Mouse (Mus musculus): ENCODE results near the gene Mfsd2a.

The Mfsd2a gene

GRCm38 (mm10) chr4:122935466-122936099 is 25.4 kb downstream of the Mfsd2a start:
- DNase-seq (ENCODE audit: low spot score in 2 of 2): no peak

DNA sequence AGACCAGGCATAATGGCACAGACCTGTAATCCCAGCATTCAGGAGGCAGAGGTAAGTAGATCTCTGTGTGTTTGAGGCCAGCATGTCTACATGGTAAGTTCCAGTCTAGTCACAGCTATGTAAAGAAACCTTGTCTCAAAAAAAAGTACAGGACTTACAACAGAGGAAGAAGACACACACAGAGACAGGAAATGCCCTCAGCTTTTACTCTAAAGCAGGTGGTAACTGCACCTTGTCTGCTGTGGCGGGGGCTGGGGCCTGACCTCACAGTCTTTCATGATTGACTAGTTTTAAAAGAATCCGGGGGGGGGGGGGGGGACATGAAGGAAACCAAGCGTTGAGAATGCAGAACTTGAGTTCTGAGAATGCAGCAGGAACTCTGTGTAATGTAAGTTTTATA is 27.1 kb downstream of the Mfsd2a start:
- peak; percentile 86 to 88 for DNase-seq (ENCODE audit: low spot score in 2 of 2)

- DNase-seq (ENCODE audit: low spot score in 2 of 2): peak; percentile 64 to 67
Measured at GRCm38 (mm10) chr4:122933051-122933591, 27.9 kb downstream of the Mfsd2a start.

DNA sequence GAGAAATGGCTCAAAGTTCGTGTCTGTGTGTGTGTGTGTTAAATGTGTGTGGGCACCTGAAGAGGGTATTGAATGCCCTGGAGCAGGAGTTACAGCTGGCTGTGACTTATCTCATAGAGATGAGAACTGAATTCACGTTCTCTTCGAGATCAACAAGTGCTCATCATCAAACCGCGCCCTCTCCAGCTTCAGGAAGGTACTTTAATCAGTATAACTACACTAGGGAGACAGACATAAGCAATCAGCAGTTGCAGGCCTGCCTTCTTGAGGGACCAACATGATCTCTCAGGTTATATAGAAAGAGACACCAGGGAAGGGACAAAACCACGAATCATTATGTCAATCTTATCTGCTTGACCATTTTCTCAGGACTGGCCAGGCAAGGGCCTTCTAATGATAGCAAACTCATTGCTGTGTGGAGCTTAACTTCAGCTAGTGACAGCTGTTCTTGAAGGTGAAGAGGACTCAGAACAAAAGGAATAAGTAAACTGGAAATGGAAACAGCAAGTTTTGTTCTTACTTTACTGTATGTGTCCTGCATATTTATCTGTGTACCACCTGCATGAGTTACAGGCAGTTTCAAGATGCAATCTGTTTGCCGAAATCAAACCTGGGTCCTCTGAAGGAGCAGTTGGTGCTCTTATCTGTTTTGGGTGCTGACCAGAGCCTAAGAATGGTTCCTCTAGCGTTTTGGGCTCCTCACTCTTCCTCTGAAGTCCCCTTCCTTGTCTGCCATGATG is 28.6 kb downstream of the Mfsd2a start:
- DNase-seq (ENCODE audit: low spot score in 2 of 2): no peak

GRCm38 (mm10) chr4:122930939-122931590 is 29.9 kb downstream of the Mfsd2a start:
- DNase-seq (ENCODE audit: low spot score in 2 of 2): no peak

DNA sequence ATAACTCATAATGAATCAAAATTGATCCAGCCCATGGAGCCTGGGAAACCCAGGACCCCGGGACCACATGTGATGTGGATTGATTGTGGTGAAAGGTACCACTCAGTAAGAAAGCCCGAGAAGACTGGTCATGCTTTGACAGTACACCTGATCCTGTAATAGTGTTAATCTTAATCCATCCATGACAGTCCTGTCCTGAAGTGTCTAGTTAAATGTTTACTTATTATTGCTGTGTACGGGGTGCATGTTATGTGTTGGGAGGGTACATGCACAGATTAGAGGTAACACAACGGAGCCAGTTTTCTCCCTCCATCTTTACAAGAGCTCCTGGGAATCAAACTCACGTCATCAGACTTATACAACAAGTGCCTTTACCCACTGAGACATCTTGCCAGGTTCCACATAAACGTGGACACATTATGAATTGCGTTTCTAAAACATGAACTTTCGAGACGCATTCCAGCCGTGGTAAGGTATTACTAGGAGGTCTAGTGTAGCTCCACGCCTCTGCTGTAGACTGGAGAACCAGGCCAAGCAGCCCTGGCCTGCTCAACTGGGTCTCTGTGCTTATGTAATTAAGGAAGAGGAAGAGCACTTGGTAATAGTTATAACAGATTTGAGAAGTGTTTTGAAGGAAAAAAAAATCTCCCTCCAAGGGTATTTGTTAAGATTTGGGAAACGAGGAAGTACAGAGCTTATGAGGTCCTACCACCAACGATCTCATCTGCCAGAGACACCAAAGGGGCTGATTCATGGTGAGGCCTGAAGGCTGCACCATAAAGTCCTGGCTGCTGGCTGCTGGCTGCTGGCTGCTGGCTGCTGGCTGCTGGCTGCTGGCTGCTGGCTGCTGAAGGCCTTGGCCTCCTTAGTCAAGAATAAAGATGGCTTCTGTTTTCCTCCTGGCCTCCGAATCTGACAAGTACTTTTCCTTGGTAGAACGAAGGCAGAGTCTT is 37.3 kb downstream of the Mfsd2a start:
- DNase-seq (ENCODE audit: low spot score in 2 of 2): no peak

- DNase-seq (ENCODE audit: low spot score in 2 of 2): no peak
Measured at GRCm38 (mm10) chr4:122922841-122923240, 38.1 kb downstream of the Mfsd2a start.

GRCm38 (mm10) chr4:122915985-122916384 is 45.0 kb downstream of the Mfsd2a start:
- DNase-seq (ENCODE audit: low spot score in 2 of 2): no peak

- DNase-seq (ENCODE audit: low spot score in 2 of 2): no peak
Measured at GRCm38 (mm10) chr4:122914186-122914585, 46.8 kb downstream of the Mfsd2a start.

DNA sequence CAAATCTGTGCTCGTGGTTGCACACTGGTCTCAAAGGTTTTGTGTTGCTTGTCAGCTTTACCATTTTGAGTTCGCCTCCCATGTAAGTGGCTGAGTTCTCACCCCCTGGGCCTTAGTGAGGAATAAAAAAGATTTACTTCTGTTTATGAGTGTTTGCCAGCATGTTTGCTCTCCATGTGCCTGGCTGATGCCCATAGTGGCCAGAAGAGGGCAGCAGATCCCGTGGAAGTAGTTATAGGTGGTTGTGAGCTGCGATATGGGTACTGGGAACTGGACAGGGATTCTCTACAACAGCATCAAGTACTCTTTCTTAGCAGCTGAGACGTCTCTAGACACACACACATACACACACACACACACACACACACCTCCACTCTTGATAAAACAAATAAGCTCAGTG is 48.4 kb downstream of the Mfsd2a start:
- DNase-seq (ENCODE audit: low spot score in 2 of 2): no peak

- DNase-seq (ENCODE audit: low spot score in 2 of 2): peak in 1 of 2 experiments; percentile 17
Measured at GRCm38 (mm10) chr4:122910577-122910976, 50.4 kb downstream of the Mfsd2a start.

DNA sequence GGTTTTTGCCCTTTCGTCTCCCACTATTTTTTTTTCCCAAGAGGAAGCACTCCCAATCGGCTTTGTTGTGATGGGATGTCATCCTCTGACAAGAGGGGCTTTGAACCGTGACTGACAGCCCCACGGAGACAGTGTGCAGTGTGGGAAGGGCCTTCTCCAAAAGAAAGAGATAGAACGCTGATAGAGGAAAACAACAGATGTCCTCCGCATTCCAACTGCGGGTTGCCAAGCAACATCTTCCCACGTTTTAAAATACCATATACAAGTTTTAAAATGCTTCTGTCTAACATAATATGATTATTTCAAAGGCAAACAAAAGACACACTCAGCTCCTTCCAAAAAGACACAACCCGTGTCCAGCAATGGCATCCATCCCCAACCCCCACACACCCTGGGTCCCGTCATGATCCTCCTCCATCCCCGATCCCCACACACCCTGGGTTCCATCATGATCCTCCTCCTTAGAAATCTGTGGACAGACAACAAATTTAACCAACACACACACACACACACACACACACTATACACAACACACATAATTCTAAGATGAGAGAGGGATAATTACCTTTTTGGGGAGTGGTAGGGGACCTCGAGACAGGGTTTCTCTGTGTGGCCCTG is 51.3 kb downstream of the Mfsd2a start:
- no peak for DNase-seq (ENCODE audit: low spot score in 2 of 2)

GRCm38 (mm10) chr4:122905359-122905758 is 55.6 kb downstream of the Mfsd2a start:
- no peak for DNase-seq (ENCODE audit: low spot score in 2 of 2)

DNA sequence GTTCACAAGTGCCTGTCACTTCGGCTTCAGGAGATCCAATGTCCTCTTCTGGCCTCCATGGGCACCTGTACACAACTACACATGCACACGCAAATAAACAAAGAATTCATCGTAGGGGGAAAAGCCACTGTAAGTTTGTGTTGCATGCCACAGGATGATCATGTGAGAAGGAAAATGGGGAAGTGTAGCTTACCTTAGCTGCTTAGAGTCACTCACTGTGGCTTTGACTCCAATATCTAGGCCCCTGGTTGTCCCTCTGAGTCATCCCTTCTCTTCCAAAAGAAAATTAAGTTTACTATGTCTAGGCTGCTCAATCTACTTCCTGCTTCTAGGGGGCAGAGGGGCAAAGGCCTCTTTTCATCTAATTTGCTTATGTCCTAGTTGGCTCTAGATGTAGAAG is 57.3 kb downstream of the Mfsd2a start:
- DNase-seq (ENCODE audit: low spot score in 2 of 2): no peak

DNA sequence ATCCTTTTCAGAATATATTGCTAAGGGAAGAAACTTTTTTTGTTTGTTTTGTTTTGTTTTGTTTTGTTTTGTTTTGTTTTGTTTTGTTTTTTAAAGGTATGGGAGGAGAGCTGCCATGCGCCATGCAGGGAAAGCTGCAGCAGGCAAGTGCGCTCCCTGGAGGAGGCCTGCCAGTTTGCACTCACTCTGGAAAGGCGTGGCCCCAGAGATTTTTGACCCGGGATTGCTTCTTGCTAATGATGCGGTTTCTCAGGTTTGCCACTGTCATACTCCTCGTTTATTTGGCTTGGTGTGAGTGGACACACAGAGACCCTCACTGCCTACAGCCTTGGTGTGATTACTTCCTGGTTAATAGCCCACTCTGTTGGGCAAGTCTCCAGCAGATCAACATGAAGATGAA is 58.8 kb downstream of the Mfsd2a start:
- DNase-seq (ENCODE audit: low spot score in 2 of 2): no peak

DNA sequence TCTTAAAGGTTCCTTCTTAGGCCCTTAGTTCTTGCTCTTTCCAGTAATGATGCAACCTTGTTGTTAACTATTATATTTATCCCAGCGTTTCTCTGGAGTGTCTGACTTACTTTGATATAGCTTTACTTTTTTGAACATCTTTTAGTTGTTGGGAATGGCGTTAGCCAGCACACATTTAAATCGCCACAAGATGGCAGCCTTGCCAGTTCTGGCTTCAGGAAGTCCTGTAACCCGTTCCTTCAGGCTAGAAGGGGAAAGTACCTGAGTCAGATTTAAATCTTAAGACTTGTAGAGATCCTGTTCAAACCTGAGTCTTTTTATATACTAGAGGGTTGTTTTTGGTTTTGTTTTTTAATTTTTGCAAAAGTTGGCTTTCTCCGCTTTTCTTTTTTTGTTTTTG is 62.7 kb downstream of the Mfsd2a start:
- DNase-seq (ENCODE audit: low spot score in 2 of 2): peak; percentile 64 to 74

DNA sequence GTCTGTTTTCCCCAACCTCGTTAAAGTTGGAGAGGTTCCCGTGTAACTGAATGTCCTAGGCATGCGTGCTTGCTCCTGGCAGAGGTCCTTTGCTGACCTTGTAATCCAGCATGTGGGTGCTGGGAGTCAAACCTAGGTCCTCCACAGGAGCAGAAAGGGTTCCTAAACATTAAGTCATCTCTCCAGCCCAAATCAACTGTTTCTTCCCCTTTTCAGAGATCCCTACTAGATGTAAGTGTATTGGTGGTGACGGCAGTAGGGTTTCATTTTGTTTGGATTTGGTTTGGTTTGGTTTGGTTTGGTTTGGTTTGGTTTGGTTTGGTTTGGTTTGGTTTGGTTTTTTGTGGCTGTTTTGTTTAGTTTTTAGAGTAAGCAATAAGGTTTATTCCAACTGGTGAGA is 63.2 kb downstream of the Mfsd2a start:
- DNase-seq (ENCODE audit: low spot score in 2 of 2): no peak

All from spleen, postnatal 36 days (tissue).